Mouse (Mus musculus) heart, postnatal 36 days (tissue): ENCODE measurements at regions not wholly inside any gene's neighbourhood (a gene's known extent, or its start where the extent isn't known, plus 50 kb on each side); places are given as distances from the start of the nearest gene placed in this dataset.
"Not testable (repeated sequence)": the region's sequence is repeated elsewhere in the genome, so short reads cannot be mapped to it uniquely, and the experiment has no call there.

Experiments used
- DNase-seq, 2 experiments: peaks; one replicate each; pipeline ENCODE4 v3.0.0; 2021 to 2022
- intact Hi-C: fragments of 180-260 bp; cut with DNase I; formaldehyde crosslinking; loops from one replicate; pipeline ENCODE4 v1.15.1; 2025

DNA sequence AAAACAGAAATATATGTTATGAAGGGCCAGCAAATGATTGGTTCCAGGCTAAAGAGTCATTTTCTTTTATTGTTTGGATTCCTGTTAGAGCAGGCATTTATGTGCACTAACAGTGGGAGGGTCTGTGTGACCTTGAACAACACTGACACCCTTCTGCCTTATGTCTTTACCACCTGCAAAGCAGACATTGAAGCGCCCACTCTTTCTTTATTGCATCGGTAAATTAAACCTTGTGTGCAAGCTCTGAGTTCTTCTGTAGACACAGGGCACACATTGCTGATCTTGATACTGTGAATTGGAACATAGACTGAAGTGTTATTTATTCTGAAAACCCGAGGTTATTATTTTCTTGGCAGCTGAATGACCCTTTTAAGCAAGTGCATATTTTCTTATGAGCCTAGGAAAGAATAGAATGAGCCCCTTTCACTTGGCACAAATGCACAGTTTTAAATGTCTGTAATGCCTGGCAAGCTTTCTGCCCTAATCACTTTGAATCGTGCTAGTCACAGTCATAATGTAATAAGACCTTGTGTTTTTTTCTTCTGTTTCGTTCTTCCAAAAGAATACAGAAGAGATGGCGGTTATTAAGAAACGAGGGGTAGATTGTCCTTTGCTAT lies 125.1 kb upstream of the Cobl start:
- intact Hi-C loops = no loop called here
- DNase-seq = no peak

DNA sequence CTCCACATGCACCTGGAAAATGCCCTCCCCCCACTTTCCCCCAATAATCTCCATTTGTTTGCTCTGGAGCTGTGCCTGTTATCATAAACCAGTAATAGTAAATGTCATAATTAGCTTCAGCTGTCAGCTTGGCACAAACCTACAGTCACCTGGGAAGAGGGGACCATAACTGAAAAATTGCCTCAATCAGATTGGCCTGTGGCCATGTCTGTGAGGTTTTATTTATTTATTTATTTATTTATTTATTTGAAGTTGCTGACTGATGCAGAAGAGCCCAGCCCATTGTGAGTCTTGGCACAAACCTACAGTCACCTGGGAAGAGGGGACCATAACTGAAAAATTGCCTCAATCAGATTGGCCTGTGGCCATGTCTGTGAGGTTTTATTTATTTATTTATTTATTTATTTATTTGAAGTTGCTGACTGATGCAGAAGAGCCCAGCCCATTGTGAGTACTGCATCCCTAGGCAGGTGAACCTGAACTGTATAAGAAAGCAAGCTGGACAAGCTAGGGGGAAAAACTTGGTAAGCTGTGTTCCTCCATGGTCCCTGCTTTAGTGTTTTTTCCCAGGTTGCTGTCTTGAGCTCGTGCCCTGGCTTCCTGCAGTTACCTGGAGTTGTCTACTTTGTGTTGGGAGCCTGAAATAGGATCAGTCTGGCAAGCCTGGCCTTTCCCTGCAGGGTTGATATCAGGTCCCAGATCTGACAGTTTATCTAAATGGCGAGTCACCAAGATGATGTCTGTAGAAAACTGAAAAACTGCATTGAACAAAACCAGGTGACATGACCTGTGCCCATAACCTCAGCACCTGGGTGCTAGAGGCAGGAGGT lies 120.3 kb upstream of the Cobl start:
- intact Hi-C loops, DNase-seq: not testable (repeated sequence)

DNA sequence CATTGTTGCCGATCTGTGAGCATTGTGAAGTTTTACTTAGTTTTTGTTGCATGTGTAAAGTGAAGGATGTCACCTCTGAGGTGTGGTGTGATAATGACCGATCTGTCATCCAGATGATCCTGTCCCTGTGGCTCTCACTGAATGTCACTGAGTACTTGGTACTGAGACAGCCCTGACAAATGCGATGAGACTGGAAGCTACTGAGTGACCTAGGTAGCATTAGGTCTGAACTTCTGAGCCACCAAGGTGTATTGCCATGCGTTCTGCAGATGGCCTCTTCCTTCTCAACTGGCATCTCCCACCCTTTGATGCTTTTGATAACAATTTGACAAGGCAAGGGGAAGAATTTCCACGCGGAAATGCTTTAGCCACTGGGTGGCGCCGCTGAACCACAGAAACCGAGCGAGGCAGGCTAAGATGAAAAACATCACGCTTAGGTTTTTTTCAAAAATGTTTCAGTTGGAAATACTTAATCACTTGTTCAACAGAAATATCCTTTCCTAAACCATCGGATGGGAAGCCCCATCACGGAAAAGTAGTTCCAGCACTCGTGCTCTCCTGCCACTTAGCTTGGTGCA lies 114.3 kb upstream of the Cobl start:
- DNase-seq = peak in 1 of 2 experiments; percentile 6
- intact Hi-C loops = no loop called here

DNA sequence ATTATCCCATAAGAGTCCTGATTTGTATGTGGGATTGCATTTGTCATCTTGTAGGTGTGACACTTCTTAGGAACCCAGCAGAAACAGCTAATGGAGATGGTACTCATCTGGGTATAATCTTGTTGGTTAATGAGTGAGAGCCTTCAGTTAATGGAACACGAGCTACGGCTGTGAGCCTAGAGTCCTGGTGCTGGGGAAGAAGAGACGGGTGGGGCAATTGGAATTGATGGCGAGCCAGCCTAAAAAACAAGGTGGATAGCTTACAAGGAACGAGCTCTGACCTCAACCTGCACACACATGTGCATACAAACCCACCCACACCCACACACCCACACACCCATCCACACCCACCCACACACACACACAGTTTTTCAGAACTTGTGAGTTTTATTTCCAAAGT lies 94.9 kb upstream of the Cobl start:
- intact Hi-C loops = loop anchor here (5.0 to 10.0 kb wide), 3 partner anchors 187 to 747 kb away; no protein-coding TSS in a partner anchor
- DNase-seq = no peak

DNA sequence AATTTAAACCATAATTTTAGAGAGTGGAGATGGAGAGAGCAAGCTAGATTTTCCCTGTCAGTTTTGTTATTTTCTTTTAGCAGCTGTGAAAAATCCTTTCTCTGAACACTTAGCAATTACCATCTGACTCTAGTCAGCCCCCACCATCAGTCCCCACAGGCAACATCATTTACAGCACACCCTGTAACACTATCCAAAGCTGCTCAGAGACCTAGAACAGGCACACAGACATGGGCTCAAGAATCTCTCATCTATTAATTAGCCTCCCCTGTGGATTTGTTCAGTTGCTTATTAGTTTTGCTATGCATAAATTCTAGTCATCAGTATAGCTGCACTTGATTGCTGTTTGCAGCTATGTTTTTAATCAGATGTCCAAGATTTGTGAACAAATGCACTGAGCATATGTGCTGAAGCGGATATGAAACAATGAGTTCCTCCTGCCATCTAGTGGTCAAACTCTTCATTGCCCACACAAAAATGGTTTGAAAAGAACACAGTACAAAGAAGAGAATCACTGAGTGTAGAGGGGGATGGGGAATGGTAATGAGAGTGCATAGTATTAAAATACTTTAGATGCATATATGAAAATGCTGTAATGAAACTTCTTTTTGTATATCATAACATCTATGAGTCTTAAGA lies 94.4 kb upstream of the Cobl start:
- DNase-seq = peak in 1 of 2 experiments; percentile 3

DNA sequence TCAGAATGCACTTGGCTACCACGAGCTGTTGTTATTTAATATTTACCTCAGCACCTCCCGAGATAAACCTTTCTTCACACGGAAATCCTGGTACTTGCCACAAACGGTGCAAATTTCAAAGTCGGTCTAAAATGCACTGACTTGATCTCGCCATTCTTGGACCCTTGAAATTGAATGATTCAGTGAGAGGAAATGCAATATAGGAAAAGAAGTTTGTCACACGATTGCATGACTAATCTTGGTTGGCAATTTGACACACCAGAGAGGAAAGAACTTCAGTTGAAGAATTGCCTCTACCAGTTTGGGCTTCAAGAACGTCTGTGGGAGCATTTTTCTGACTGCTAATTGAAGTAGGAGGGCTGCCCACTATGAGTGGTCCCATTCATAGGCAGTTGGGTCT lies 93.4 kb upstream of the Cobl start:
- DNase-seq = no peak
- intact Hi-C loops = loop anchor here (5.0 to 10.0 kb wide), 3 partner anchors 186 to 746 kb away; no protein-coding TSS in a partner anchor

More for the DNA sequence above, 94.4 kb upstream of the Cobl start:
- intact Hi-C loops = loop anchor here (5.0 to 10.0 kb wide), 3 partner anchors 187 to 747 kb away; no protein-coding TSS in a partner anchor

DNA sequence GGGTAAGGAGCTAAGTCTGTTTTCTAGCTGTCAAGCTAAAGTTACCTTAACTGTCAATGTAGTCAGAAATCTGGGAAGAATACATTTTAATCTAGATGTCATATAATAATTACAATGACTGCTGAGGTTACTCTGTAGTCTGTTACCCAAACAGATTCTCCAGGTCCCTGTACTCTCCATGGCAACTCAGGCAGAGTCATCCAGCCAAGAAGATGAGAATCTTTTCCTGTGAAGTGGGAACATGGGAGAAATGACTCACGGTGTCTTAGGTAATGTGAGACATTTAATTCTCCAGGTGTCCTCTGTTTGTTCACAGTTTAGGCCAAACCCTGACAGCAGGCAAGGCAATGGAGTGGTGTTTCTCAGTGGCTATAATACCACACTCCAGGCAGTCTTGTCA lies 81.0 kb upstream of the Cobl start:
- DNase-seq = no peak
- intact Hi-C loops = no loop called here

DNA sequence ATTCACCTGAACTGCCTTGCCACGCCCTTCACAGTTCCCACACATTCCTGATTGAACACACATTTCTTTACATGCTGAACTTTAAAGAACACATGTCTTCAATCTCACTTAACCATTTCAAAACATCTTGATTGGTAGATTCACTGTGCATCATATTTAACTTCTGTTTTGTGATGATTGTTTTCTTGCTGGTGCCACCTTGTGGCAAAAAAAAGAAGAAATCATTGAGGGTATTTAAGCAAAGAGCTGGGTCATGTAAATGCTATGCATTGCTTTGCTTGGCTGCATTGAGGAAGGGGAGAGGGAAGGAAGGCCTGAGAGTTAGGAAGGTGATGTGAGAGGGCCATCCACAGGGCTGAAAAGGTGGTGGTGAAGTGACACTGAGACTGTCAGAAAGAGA lies 78.3 kb upstream of the Cobl start:
- intact Hi-C loops = loop anchor here (1.0 kb wide), 1 partner anchor 170 kb away; no protein-coding TSS in a partner anchor
- no peak for DNase-seq

DNA sequence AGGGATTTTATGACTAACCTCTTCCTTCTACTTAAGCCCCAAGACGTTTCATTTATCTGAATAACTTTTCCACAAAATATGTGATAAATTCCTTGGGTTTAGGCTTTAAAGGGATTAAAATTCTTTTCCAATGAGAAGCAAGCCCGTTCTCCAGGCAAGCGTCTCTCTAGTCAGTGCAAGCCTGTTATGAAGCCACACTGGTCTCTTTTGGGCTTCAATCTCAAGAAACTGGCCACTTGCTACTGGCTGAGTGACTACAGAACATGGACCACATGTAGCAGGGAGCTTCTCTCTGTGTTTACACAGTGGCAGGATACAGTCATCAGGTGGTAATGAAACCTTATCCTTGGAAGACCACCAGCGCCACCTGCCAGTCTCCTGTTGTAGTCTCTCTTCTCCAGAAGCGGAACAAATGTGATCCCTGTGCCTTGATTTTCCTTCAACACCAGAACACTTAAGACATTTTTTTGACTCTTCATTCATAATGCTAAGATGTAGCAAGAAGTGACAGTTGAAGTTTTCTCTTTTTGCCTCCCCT lies 75.6 kb upstream of the Cobl start:
- no peak for DNase-seq
- intact Hi-C loops = no loop called here

DNA sequence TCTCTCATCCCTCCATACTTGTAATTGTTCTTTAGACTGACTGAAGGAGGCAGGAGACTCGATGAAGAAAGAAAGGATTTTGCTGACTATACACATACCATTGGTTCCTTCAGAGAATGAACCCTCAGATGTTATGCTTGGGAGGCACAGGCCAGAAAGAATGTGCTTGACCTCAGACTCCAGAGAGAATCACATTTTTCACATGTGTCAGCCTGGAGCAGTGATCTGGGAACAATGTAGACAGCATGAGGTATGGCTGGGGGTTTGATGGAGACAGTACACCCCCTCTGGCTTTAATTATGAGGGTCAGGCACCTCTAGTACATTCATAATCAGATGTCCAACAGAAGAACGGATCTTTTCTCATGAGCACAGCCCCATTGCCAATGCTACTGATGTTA lies 70.3 kb upstream of the Cobl start:
- DNase-seq = no peak
- intact Hi-C loops = no loop called here

DNA sequence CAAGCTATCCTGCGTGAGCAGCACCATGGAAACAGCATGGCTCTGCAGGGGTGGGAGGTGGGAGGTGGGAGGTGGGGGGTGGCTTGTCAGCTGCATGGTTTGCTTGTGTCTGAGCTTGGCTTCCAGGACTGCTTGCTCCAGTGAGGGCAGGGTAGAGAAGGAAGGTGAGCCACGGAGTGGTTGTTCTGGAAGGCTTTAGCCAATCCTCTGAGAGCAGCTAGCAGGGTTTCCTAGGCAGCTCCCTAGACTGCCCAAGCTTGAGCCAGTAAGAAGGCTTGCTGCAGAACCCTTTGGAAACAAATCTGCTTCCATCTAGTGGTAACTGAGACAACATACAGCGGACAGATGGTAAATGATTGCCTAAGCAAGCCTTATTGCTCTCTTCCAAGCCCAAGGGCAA lies 67.5 kb upstream of the Cobl start:
- intact Hi-C loops = loop anchor here (1.0 kb wide), 1 partner anchor 159 kb away; no protein-coding TSS in a partner anchor
- peak; percentile 2 to 3 for DNase-seq

DNA sequence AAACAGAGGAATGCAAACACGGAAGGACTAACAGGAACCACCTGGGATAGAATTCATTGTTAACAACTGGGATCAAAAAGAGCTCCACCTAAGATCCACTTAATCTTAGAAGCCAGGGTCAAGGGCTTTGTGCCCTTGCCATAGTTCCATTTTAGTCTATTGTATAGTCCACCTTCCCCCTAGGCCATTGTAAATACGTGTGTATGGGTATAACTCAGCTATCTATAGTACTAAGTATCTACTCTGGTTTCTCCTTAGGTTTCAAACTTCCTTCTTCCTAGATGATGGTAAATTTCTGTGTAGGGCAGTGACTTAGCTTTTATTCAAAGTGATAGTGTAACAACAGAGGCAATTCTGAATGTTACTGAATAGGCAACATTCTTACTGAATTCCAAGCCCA lies 57.3 kb upstream of the Cobl start:
- DNase-seq, intact Hi-C loops: not testable (repeated sequence)

DNA sequence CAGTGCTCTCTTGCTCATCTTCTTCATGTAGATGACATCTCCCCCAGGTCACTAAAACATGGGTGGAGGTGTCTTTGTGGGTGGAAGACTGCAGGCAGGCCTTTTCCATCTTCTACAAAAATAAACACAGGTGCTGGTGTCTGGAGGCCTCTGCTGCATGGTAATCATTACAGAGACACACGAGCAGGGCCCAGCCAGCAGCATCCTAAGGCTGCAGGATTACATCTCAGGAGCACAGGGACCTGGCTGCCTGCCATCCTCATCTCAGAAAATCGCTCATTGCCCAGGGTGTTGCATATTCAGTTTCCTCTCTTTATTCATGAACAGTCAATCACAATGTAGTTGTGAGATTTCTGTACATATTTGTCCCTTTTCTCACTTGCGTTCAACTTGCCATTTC lies 56.5 kb upstream of the Cobl start:
- no peak for DNase-seq
- intact Hi-C loops = no loop called here

DNA sequence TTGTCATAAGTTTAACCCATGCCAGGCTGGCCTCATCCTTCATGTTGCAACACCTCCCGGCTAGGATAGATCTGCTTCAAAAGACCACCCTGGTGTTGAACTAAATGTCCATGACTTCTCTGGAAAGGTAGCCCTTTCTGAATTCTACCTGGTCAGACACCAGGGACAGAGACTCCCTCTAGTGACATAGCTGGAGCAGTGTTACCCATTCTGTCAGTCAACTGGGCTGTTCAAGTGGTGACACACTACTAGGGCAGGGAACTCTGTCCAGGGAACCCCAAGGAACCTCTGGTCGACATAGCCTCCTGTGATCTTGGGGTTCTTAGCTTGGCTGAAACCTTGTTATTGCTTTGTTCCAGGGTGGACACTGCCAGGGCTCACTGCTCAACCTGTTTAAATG lies 51.6 kb upstream of the Cobl start:
- intact Hi-C loops = no loop called here
- no peak for DNase-seq
